Mouse (Mus musculus) myocyte (in vitro differentiated cells): Measurements from ENCODE around the gene Gm37240. TPM values are rescaled to one million over a fixed set of nuclear protein-coding genes. Genes with fewer than 3 reads are reported as not detected.

Experiments
- H3K27me3 ChIP-seq: one replicate; pipeline ENCODE4 v1.6.1; 2011; ENCODE audit not compliant: control insufficient read depth, insufficient read depth, insufficient read length
- H3K36me3 ChIP-seq: one replicate; pipeline ENCODE4 v1.6.1; 2011; ENCODE audit not compliant: control insufficient read depth, insufficient read depth
- H3K4me2 ChIP-seq: one replicate; pipeline ENCODE4 v1.6.1; 2011; ENCODE audit warnings: low read depth, control low read depth
- H3K4me3 ChIP-seq: one replicate; pipeline ENCODE4 v1.5.1; 2011; ENCODE audit warnings: mild to moderate bottlenecking, control low read depth, moderate library complexity
- H3K79me2 ChIP-seq: one replicate; pipeline ENCODE4 v1.6.1; 2011; ENCODE audit not compliant: control insufficient read depth, insufficient read depth
- H3ac ChIP-seq: one replicate; pipeline ENCODE4 v1.6.1; 2011; ENCODE audit not compliant: control insufficient read depth, insufficient read length
- CEBPB ChIP-seq: IDR thresholded peaks from 2 replicates; pipeline ENCODE4 v1.6.1; 2011; ENCODE audit warnings: mild to moderate bottlenecking, moderate library complexity; ENCODE audit not compliant: poor library complexity, insufficient read depth, severe bottlenecking
- E2F4 ChIP-seq: IDR thresholded peaks from one replicate; pipeline ENCODE4 v1.6.1; 2011; ENCODE audit warnings: mild to moderate bottlenecking, control low read depth, moderate library complexity; ENCODE audit not compliant: insufficient read depth
- MAX ChIP-seq: IDR thresholded peaks from one replicate; pipeline ENCODE4 v1.6.1; 2011; ENCODE audit warnings: low read depth, mild to moderate bottlenecking, control low read depth
- MYOD1 ChIP-seq, 3 experiments: IDR thresholded peaks; one replicate each; pipeline ENCODE4 v1.6.1; 2011; ENCODE audit warnings: control low read depth in 2 of 3, low read depth in 2 of 3, mild to moderate bottlenecking in 2 of 3, moderate library complexity in 1 of 3; ENCODE audit not compliant: insufficient read length in 2 of 3, control insufficient read depth in 1 of 3
- MYOG ChIP-seq, 3 experiments: IDR thresholded peaks; one replicate each; pipeline ENCODE4 v1.6.1; 2011; ENCODE audit warnings: control low read depth in 2 of 3, low read depth in 2 of 3, mild to moderate bottlenecking in 2 of 3; ENCODE audit not compliant: insufficient read length in 2 of 3, control insufficient read depth in 1 of 3, insufficient read depth in 1 of 3
- POLR2A ChIP-seq: IDR thresholded peaks from one replicate; pipeline ENCODE4 v1.6.1; 2011; ENCODE audit warnings: low read depth, mild to moderate bottlenecking, control low read depth, moderate library complexity; ENCODE audit not compliant: insufficient read length
- POLR2AphosphoS2 ChIP-seq: IDR thresholded peaks from one replicate; pipeline ENCODE4 v1.6.1; 2011; ENCODE audit warnings: low read depth, control low read depth; ENCODE audit not compliant: insufficient read length
- REST ChIP-seq: IDR thresholded peaks from one replicate; pipeline ENCODE4 v1.6.1; 2011; ENCODE audit warnings: mild to moderate bottlenecking, control low read depth, moderate library complexity; ENCODE audit not compliant: insufficient read depth, insufficient read length
- SRF ChIP-seq: IDR thresholded peaks from one replicate; pipeline ENCODE4 v1.6.1; 2011; ENCODE audit warnings: low read depth; ENCODE audit not compliant: control insufficient read depth, insufficient read length
- TCF12 ChIP-seq: IDR thresholded peaks from one replicate; pipeline ENCODE4 v1.6.1; 2011; ENCODE audit warnings: mild to moderate bottlenecking, control low read depth; ENCODE audit not compliant: poor library complexity, insufficient read depth, severe bottlenecking
- TCF3 ChIP-seq: IDR thresholded peaks from one replicate; pipeline ENCODE4 v1.6.1; 2011; ENCODE audit warnings: low read depth, control low read depth; ENCODE audit not compliant: insufficient read length
- USF1 ChIP-seq: IDR thresholded peaks from one replicate; pipeline ENCODE4 v1.6.1; 2011; ENCODE audit warnings: low read depth, mild to moderate bottlenecking, control low read depth, moderate library complexity
- polyA plus RNA-seq: library from polyadenylated mRNA; unstranded; fragments of >200 nt; fragmentation: generic; extraction: Trizol; gene quantifications from one replicate; pipeline ENCODE4 v1.2.1, GENCODE M21; 2012; ENCODE audit warnings: missing spikeins

Gm37240 gene
- polyA plus RNA-seq, 1 experiment: 8.7 TPM

DNA sequence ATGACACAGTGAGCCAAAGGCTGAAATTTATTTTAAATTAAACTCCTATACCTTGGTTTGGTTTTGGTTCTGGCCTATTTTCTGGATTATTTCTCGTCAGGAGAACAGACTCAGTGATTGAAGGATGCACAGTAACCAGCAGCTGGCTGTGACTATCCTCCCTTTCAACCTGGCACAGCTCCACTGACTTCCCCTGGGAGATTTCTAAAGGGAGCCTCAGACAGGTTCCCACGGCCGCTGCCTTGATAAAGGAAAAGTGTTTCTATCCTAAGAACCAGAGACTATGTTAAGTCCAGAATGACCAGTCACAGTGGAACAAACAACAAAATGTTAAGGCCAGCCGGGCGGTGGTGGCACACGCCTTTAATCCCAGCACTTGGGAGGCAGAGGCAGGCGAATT, 106.4 kb downstream of the Gm37240 start:
- H3K27me3 ChIP-seq: no peaks in the 10 kb centered on the region
- TF ChIP-seq MYOD1 (IDR thresholded peaks at IDR 0.05; ENCODE audit: control insufficient read depth in 1 of 3, insufficient read length in 2 of 3, low read depth in 2 of 3) (no peak), CEBPB (no peak), REST (no peak), TCF3 (no peak), SRF (no peak), TCF12 (no peak), MAX (no peak)
- H3ac ChIP-seq: no peak overlapping the region
- no peak overlapping the region for H3K4me2 ChIP-seq
- H3K36me3 ChIP-seq: no peaks in the 10 kb centered on the region
- H3K79me2 ChIP-seq: no peaks in the 10 kb centered on the region
- H3K4me3 ChIP-seq: no peak overlapping the region

DNA sequence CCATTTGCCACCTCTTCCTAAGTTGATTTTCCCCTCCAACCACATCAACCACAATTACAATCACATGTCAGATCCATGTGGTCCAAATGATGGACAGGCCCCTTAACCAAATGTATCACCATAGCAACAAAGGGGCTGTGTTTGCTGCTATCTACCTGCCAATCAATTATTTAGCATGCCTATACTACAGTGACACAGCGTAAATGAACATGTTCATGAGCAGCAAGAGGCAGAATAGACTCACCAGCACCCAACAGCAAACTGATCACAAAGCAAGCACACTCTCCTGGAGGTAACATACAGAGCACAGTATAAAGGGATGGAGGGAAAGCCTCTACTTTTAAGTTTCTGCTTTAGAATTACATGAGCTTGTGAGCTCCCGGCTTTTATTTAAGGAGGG, 107.0 kb downstream of the Gm37240 start:
- Histone ChIP-seq H3ac (no peak overlapping the region), H3K27me3 (no peaks in the 10 kb centered on the region), H3K79me2 (no peaks in the 10 kb centered on the region), H3K4me2 (no peak overlapping the region), H3K4me3 (no peak overlapping the region), H3K36me3 (no peaks in the 10 kb centered on the region)
- no peak for TF ChIP-seq MYOG (IDR thresholded peaks at IDR 0.05; ENCODE audit: control insufficient read depth in 1 of 3, insufficient read depth in 1 of 3, insufficient read length in 2 of 3, low read depth in 2 of 3)
- no peak for TF ChIP-seq TCF12
- TF ChIP-seq POLR2A: no peak
- no peak for TF ChIP-seq REST
- TF ChIP-seq E2F4: no peak
- no peak for TF ChIP-seq MAX
- TF ChIP-seq USF1: no peak
- TF ChIP-seq POLR2AphosphoS2: no peak
- no peak for TF ChIP-seq TCF3
- no peak for TF ChIP-seq SRF
- no peak for TF ChIP-seq MYOD1 (IDR thresholded peaks at IDR 0.05; ENCODE audit: control insufficient read depth in 1 of 3, insufficient read length in 2 of 3, low read depth in 2 of 3)
- TF ChIP-seq CEBPB: no peak

DNA sequence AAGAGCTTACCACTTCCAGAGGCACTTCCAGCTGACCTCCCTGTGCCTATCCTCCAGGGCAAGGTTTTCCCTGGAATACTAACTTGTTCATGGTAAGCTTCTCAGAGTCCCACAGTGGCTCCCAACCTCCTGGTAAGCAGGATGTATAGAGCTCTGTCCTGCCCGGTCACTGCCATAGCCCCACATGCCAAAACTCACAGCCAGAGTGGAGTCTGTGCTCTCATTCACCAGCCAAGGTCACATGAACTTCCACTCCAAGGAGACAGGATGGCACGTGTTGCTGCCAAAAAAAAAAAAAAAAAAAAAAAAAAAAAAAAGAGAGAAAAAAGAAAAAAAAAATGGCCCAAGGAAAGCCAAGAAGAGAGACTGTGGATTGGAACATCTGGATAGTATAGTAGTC, 109.5 kb downstream of the Gm37240 start:
- TF ChIP-seq SRF: no peak
- no peak for TF ChIP-seq E2F4
- TF ChIP-seq REST: no peak
- TF ChIP-seq POLR2A: no peak
- TF ChIP-seq MYOG (IDR thresholded peaks at IDR 0.05; ENCODE audit: control insufficient read depth in 1 of 3, insufficient read depth in 1 of 3, insufficient read length in 2 of 3, low read depth in 2 of 3): no peak
- no peak for TF ChIP-seq CEBPB
- TF ChIP-seq POLR2AphosphoS2: no peak
- no peak for TF ChIP-seq TCF12
- TF ChIP-seq MAX: no peak
- TF ChIP-seq USF1: no peak
- no peak for TF ChIP-seq TCF3
- TF ChIP-seq MYOD1 (IDR thresholded peaks at IDR 0.05; ENCODE audit: control insufficient read depth in 1 of 3, insufficient read length in 2 of 3, low read depth in 2 of 3): no peak
- Histone ChIP-seq H3K36me3 (no peaks in the 10 kb centered on the region), H3K4me2 (no peak overlapping the region), H3ac (no peak overlapping the region), H3K27me3 (no peaks in the 10 kb centered on the region), H3K4me3 (no peak overlapping the region), H3K79me2 (no peaks in the 10 kb centered on the region)

DNA sequence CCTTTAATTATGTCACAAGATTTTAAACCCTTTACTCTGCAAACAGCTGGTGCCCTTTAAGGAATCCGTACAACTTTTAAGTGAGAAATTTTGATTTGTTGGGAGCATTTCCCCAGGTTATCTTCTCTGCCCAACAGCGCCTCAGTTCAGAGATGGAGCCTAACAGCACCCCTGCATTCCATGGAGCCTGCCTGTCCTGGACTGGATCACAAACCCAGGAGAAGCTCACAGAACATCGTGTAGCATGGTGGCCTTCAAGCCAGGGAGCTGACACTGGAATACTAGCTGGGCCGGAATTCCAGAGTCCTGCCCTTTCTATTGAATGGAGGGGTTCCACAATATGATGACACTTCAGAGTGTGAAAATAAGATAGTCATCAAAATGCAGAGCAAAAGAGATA, 110.0 kb downstream of the Gm37240 start:
- TF ChIP-seq TCF12: no peak
- no peak for TF ChIP-seq USF1
- TF ChIP-seq E2F4: no peak
- TF ChIP-seq POLR2AphosphoS2: no peak
- TF ChIP-seq MYOG (IDR thresholded peaks at IDR 0.05; ENCODE audit: control insufficient read depth in 1 of 3, insufficient read depth in 1 of 3, insufficient read length in 2 of 3, low read depth in 2 of 3): no peak
- TF ChIP-seq REST: no peak
- TF ChIP-seq MAX: no peak
- TF ChIP-seq POLR2A: no peak
- no peak for TF ChIP-seq TCF3
- no peak for TF ChIP-seq MYOD1 (IDR thresholded peaks at IDR 0.05; ENCODE audit: control insufficient read depth in 1 of 3, insufficient read length in 2 of 3, low read depth in 2 of 3)
- TF ChIP-seq CEBPB: no peak
- no peak for TF ChIP-seq SRF
- Histone ChIP-seq H3K79me2 (no peaks in the 10 kb centered on the region), H3K4me2 (no peak overlapping the region), H3K4me3 (no peak overlapping the region), H3K27me3 (no peaks in the 10 kb centered on the region), H3ac (no peak overlapping the region), H3K36me3 (no peaks in the 10 kb centered on the region)

DNA sequence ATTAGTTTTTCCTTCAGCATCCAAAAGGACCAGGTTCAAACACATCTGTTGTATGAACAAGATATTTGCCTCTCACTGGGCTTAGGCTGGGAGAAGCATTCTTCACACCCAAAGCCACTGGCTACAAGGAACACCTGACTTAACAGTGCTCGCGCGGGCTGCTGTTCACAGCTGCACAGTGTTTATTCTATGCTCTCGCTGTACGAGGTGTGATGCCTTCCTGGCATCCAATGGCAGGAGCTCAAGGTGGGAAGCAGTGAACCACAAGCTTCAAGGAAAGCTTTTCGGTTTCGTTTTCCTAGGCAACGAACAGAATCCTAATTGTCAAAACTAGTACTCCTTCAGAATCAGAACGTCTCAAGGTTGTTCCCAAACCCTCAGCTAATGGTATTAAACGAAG, 110.6 kb downstream of the Gm37240 start:
- TF ChIP-seq USF1: no peak
- TF ChIP-seq POLR2A: no peak
- no peak for TF ChIP-seq CEBPB
- TF ChIP-seq REST: no peak
- H3K4me3 ChIP-seq: no peak overlapping the region
- H3K27me3 ChIP-seq: no peaks in the 10 kb centered on the region
- H3ac ChIP-seq: no peak overlapping the region
- H3K79me2 ChIP-seq: no peaks in the 10 kb centered on the region
- no peak overlapping the region for H3K4me2 ChIP-seq
- H3K36me3 ChIP-seq: no peaks in the 10 kb centered on the region
